Mouse (Mus musculus) ES-E14 (cell line): ENCODE measurements around the gene Rcn1.

ENCODE experiments used
- CHD2 ChIP-seq: IDR thresholded peaks from 2 replicates; pipeline ENCODE4 v1.6.1; 2014; ENCODE audit warnings: mild to moderate bottlenecking, low read depth, low read length, inconsistent platforms
- HCFC1 ChIP-seq: IDR thresholded peaks from 2 replicates; pipeline ENCODE4 v1.6.1; 2012; ENCODE audit warnings: low read length, inconsistent platforms, borderline replicate concordance; ENCODE audit not compliant: insufficient read depth
- MAFK ChIP-seq: IDR thresholded peaks from 2 replicates; pipeline ENCODE4 v1.6.1; 2014; ENCODE audit warnings: mild to moderate bottlenecking, low read depth, low read length, inconsistent platforms; ENCODE audit not compliant: insufficient read depth
- ZC3H11A ChIP-seq: IDR thresholded peaks from 2 replicates; pipeline ENCODE4 v1.6.1; 2012; ENCODE audit warnings: low read depth, mild to moderate bottlenecking, inconsistent platforms, low read length, borderline replicate concordance
- ZNF384 ChIP-seq: IDR thresholded peaks from 2 replicates; pipeline ENCODE4 v1.6.1; 2012; ENCODE audit warnings: low read depth, low read length, inconsistent platforms

DNA sequence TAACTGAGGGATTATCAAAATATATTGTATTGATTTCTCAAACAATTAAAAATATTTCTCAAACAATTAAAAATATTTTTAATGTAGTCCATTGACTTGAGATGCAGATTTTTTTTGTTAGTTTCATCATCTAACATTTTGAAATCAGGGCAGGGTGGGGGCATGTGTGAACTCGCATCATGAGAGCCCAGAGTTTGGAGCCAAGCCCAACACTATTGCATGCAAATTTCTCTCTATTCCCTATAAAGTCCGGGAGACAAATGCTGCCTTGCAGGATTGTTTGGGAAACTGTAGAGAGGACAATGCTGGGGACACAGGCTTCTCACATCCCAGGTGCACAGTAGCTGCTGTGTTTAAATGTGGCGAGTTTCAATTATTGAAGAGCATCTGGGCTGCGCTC, 23.4 kb downstream of the Rcn1 start:
- TF ChIP-seq CHD2 = no peak
- no peak for TF ChIP-seq MAFK
- TF ChIP-seq ZC3H11A = no peak
- TF ChIP-seq HCFC1 = no peak
- TF ChIP-seq ZNF384 = no peak
